9 mouse cellular contexts compared by ENCODE assay signal in the genomic region with DNA sequence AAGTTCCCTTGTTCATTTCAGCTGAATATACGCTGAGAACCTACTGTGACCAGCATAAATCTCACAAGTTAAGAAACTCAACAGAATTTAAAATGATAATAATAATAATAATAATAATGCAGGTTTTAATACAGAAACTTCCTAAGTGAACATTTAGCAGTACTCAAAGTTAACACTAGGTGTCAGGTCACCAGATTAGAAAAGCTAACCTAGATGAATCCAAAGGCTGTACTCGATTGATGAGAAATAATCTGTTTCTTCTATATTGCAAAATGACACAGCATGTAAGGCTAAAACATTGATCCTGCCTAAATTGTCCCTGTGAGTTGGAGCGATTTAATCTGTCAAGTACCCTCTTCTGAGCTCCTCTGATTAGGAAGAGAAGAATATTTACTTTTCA. TPM values are rescaled to one million over a fixed set of nuclear protein-coding genes. Genes with fewer than 3 reads are reported as not detected.
DNase-seq lines count a peak whose midpoint lies in the region; ATAC-seq lines count a peak whose summit lies in the region.
"Had no signal": no experiment of that assay in that cellular context is flagged by ENCODE, and none has a peak within 500 bp of the region (broad histone marks: within the 10 kb centered on the region; RNA-seq: fewer than 3 reads in every experiment).

No protein-coding gene starts in this region.

- H3K9ac ChIP-seq in hindbrain, embryonic 11.5 days (ENCODE audit: low read depth, low read length): no peak overlapping the region
- H3K9ac ChIP-seq: embryonic facial prominence, embryonic 13.5 days had no signal

- H3K27ac ChIP-seq in hindbrain, embryonic 11.5 days (ENCODE audit: low read depth, low read length): no peak overlapping the region
- no peak overlapping the region for H3K27ac ChIP-seq in hindbrain, embryonic 10.5 days
- H3K27ac ChIP-seq: embryonic facial prominence, embryonic 13.5 days had no signal

- ATAC-seq in hindbrain, embryonic 11.5 days (ENCODE audit: low FRiP score): no peak
- peak; percentile 63 for ATAC-seq in megakaryocyte progenitor cell, adult 5-6 weeks (replicated peaks; ENCODE audit: poor library complexity)

- H3K36me3 ChIP-seq in hindbrain, embryonic 11.5 days (ENCODE audit: control insufficient read depth, insufficient read depth, low read length): no peaks in the 10 kb centered on the region
- H3K36me3 ChIP-seq in hindbrain, embryonic 10.5 days: no peaks in the 10 kb centered on the region
- H3K36me3 ChIP-seq: embryonic facial prominence, embryonic 13.5 days had no signal

- no peak overlapping the region for H3K4me3 ChIP-seq in hindbrain, embryonic 11.5 days (ENCODE audit: low read depth, low read length)
- no peak overlapping the region for H3K4me3 ChIP-seq in hindbrain, embryonic 10.5 days
- H3K4me3 ChIP-seq: embryonic facial prominence, embryonic 13.5 days had no signal

- no peaks in the 10 kb centered on the region for H3K4me1 ChIP-seq in hindbrain, embryonic 11.5 days (replicated peaks; ENCODE audit: control insufficient read depth, insufficient read depth, low read length)
- H3K4me1 ChIP-seq in hindbrain, embryonic 10.5 days (replicated peaks): no peaks in the 10 kb centered on the region
- H3K4me1 ChIP-seq: embryonic facial prominence, embryonic 13.5 days had no signal

- peak; percentile 15 for DNase-seq in hindbrain, embryonic 11.5 days (ENCODE audit: low spot score)
- no peak for DNase-seq in hindbrain, embryonic 10.5 days (ENCODE audit: low spot score)
- DNase-seq in lung, postnatal 25 days (ENCODE audit: low spot score): peak; percentile 19
- DNase-seq in lung, postnatal 10 days: no peak
- peak; percentile 4 for DNase-seq in R1 (ENCODE audit: low read depth, low spot score)
- DNase-seq in right cerebral cortex, postnatal 14 days: no peak
- DNase-seq in adrenal gland, postnatal 25 days: no peak

- H3K4me2 ChIP-seq in hindbrain, embryonic 11.5 days (replicated peaks; ENCODE audit: low read depth, low read length): no peak overlapping the region
- H3K4me2 ChIP-seq: embryonic facial prominence, embryonic 13.5 days had no signal

- H3K27me3 ChIP-seq in hindbrain, embryonic 11.5 days (ENCODE audit: control insufficient read depth, insufficient read depth, low read length): no peaks in the 10 kb centered on the region
- H3K27me3 ChIP-seq in hindbrain, embryonic 10.5 days (ENCODE audit: insufficient read depth, poor library complexity, severe bottlenecking): no peaks in the 10 kb centered on the region
- H3K27me3 ChIP-seq: embryonic facial prominence, embryonic 13.5 days had no signal

- H3K9me3 ChIP-seq in hindbrain, embryonic 11.5 days (ENCODE audit: control insufficient read depth, low read length): no peaks in the 10 kb centered on the region
- no peaks in the 10 kb centered on the region for H3K9me3 ChIP-seq in hindbrain, embryonic 10.5 days
- H3K9me3 ChIP-seq: embryonic facial prominence, embryonic 13.5 days had no signal

- WGBS in hindbrain, embryonic 11.5 days: 47% methylated on average over 3 of the region's 3 CpGs
- WGBS in hindbrain, embryonic 10.5 days: 54% methylated on average over 3 of the region's 3 CpGs

RNA-seq across cellular contexts. Expression of a gene that starts 56.6 kb away (rescaled TPM):
- 11.6 and 15.4 TPM in 2 replicates for polyA plus RNA-seq in hindbrain, embryonic 11.5 days (2014; fragmentation: Nextera tagmentation; extraction: Ambion mirVana)
- polyA plus RNA-seq in hindbrain, embryonic 10.5 days (2016; fragmentation: Nextera tagmentation; extraction: Ambion mirVana): 7.3 and 8.2 TPM in 2 replicates
- not detected in 2 replicates for total RNA-seq in megakaryocyte progenitor cell, adult 5-6 weeks (2015)
- total RNA-seq in megakaryocyte progenitor cell, adult 5-6 weeks (2017): not detected in 2 replicates
- 90.9 and 95.2 TPM in 2 replicates for total RNA-seq in adrenal gland, postnatal 25 days (2021)

Comparison
In these comparisons a context has a peak if more than half of its experiments do, and no peak if none do; other contexts are left out.
1. DNase-seq: peak in hindbrain, embryonic 11.5 days (single experiment), lung, postnatal 25 days (single experiment) and R1 (single experiment); none in hindbrain, embryonic 10.5 days (single experiment), lung, postnatal 10 days (single experiment), right cerebral cortex, postnatal 14 days (single experiment) and adrenal gland, postnatal 25 days (single experiment).
2. RNA of a gene that starts 56.6 kb away (total RNA-seq): 90.9 to 95.2 TPM in adrenal gland, postnatal 25 days; not detected in megakaryocyte progenitor cell, adult 5-6 weeks; every median in the first group is over 10 times any median in the second.